Mouse (Mus musculus) urinary bladder, adult 2 months (tissue): ENCODE results near the gene Mycbp. TPM values are rescaled to one million over a fixed set of nuclear protein-coding genes. Genes with fewer than 3 reads are reported as not detected.
A peak's percentile ranks its signal among the peaks of the same experiment; 100 is the strongest.
"Not testable (repeated sequence)": the region's sequence is repeated elsewhere in the genome, so short reads cannot be mapped to it uniquely, and the experiment has no call there.

Experiments
- DNase-seq: peaks from one replicate; pipeline ENCODE4 v3.0.0; 2022; ENCODE audit warnings: low spot score
- polyA plus RNA-seq: library from polyadenylated mRNA; depleted of rRNA; stranded (reverse); fragments of >200 nt; gene quantifications from 2 replicates; pipeline ENCODE4 v1.2.3, GENCODE M21; 2012; rRNA removed

The Mycbp gene
- polyA plus RNA-seq, 1 experiment = 21.1 TPM

DNA sequence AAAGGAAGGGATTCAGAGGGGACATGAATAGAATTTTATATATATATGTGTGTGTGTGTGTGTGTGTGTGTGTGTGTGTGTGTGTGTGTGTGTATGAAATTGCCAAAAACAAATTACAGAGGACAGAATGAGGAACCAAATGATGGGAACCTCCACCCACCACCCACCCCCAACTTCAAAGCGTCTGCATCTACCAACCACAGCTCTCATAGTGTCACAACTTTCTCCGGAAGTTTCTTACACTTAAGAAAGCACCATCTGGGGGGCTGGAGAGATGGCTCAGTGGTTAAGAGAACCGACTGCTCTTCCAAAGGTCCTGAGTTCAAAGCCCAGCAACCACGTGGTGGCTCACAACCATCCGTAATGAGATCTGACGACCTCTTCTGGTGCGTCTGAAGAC is 36.2 kb downstream of the Mycbp start:
- DNase-seq = not testable (repeated sequence)

DNA sequence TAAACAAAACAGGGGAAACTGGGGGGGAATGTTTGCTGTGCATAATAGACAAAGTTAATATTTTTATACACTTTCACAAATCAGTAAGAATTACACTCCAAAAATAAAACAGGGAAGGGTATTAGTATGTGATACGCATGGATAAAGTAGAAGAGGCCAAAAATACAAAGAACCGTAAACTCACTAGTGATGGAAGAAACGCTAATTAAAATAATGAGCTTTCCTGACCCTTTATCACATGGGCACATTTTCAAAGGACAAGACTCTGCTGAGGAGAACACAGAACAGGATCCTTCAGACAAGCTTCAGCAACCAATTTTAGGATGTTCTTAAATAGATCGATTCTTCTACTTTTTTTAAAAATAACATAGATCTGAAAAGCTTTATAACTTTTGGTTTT is 42.1 kb downstream of the Mycbp start:
- DNase-seq = no peak

DNA sequence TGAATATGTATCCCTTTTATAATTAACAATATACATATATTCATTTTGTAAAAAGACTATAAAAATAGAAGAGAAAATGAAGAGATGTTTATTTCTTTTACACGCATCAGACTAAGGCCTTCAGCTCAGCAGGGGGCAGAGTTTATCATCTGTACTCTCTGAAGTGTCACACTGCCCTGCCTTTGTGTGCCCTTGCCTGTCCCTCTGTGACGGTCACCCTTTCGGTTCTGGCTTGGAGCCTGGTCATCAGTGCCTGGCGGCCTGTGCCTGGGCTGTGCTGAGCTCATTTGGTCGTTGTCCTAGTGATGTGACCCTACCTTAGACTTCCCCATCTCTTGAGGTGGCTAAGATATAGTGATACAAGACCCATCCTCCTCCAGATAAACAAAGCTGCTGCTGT is 42.5 kb downstream of the Mycbp start:
- no peak for DNase-seq

GRCm38 (mm10) chr4:123948901-123949300 is 44.3 kb downstream of the Mycbp start:
- no peak for DNase-seq

DNA sequence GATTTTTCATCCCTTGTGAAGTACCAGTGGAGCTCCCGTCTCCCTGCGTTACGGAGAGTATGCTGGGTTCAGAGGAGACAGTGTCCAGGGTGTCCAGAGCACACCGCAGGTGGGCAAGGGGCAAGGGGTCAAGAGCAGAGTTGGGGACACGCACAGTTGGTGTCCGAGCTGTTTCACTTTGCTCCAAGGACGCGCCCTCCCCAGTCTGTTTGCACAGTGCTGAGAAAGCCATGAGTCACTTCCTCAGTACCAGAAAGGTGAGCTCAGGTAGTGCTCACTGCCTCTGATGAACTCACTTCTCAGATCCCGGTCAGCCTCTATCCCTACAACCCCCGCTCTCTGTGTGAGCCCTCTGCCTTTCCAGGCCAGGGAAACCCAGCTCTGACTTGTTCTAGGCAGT is 45.0 kb downstream of the Mycbp start:
- no peak for DNase-seq

DNA sequence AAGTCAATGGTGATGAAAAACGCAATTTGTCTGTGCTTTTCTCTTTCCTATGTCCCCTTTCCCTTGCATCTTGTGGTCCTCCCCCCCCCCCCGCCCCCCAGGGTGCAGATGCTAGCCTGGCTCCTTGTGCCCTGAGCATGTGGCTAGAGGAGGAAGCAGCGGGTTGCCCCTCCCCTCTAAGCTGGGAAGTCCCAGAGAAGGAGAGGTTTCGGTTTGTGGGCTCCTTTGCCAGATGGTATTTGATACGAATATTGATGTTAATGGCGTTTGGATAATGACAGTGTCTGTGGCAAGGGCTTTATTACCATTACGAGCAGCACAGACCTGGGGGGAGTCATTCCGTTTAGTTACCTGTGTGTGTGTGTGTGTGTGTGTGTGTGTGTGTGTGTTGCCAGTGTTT is 47.4 kb downstream of the Mycbp start:
- no peak for DNase-seq

- peak; percentile 60 for DNase-seq
These were observed 52.3 kb downstream of the Mycbp start for GRCm38 (mm10) chr4:123956703-123957491.

DNA sequence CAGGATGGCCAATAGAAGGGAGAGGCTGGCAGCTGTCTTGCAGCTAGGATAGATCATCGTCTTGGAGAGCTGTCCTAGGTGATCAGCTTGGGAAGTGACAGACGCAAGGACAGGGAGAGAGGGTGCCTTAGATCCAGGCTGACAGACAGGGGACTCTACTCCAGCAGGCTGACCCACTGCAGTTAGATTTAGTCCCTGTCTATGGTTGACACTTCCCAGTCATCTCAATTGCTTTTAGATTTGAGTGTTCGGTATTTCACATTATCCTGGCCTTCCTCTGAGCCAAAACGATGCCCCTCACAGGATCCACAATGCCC is 52.8 kb downstream of the Mycbp start:
- DNase-seq = no peak

GRCm38 (mm10) chr4:123957891-123958290 is 53.3 kb downstream of the Mycbp start:
- DNase-seq = no peak

DNA sequence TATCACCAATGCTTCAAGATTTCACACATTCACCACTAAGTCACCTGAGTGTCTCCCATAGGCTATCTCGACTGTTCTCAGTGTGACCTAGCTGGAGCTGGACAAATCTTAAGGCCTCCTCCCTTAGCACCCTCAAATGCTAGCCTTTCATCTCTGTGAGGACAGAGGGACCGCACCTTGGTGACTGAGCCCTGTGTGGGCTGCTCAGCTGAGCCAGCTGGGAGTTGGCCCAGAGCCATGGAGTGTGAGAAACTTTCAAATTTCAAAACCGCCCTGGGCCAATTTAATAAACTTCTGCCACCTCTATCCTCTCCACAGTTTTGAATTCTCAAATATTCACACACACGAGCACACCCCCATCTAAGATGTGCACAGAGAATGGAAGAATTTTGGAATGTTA is 56.3 kb downstream of the Mycbp start:
- DNase-seq = no peak

Other genes with a start within 250 kb of the Mycbp start
- gene Macf1, start 220.5 kb upstream of the Mycbp start, polyA plus RNA-seq = 94.0 and 119 TPM in 2 replicates
- 312 and 316 TPM in 2 replicates for gene Ndufs5, start 186.6 kb upstream of the Mycbp start, polyA plus RNA-seq
- 49.3 and 59.1 TPM in 2 replicates for gene Akirin1, start 154.5 kb upstream of the Mycbp start, polyA plus RNA-seq
- 29.8 and 38.1 TPM in 2 replicates for gene Rhbdl2, start 117.0 kb upstream of the Mycbp start, polyA plus RNA-seq
- 0.12 and 0.14 TPM in 2 replicates for gene 4933427I04Rik, start 45.2 kb upstream of the Mycbp start, polyA plus RNA-seq
- gene Rragc, start 12.6 kb downstream of the Mycbp start, polyA plus RNA-seq = 76.6 and 77.2 TPM in 2 replicates
- not detected in 2 replicates for gene 4930535I16Rik, start 13.2 kb downstream of the Mycbp start, polyA plus RNA-seq